Mouse (Mus musculus): Measurements from ENCODE around the gene Ap1s1. TPM values are rescaled to one million over a fixed set of nuclear protein-coding genes. Genes with fewer than 3 reads are reported as not detected.
A peak's percentile ranks its signal among the peaks of the same experiment; 100 is the strongest.

Gene Ap1s1
- 11.6 to 30.8 TPM (median 18.7 TPM) in 3 replicates for total RNA-seq (2017)

- ATAC-seq (replicated peaks; ENCODE audit: insufficient number of reproducible peaks, low FRiP score, low TSS enrichment, poor library complexity, severe bottlenecking), result peak; percentile 77
These were observed at the start of gene Ap1s1 for GRCm38 (mm10) chr5:137045402-137046323. Gene Ap1s1 (minus strand): TSS chr5:137046135.

DNA sequence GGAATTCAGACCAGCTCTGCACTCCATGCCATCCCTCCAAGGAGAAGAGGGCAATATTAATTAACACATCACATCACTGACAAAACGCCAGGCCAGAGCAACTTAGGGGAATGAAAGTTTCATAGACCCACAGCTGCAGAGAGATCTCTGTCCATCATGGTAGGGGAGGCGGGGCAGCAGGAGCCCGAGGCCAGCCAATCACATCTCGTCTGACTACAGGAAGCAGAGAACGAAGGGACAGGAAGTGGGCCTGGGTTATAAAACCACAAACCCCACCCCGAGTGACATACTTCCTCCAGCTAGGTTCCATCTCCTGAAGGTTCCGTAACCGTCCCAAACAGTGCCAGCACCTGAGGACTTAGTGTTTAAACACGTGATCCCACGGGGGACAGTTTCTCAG, 49.2 kb upstream of the Ap1s1 start:
- 0 out of 2 replicates have a peak, but pooled peaks have one; percentile 53 for ATAC-seq (replicated peaks; ENCODE audit: insufficient number of reproducible peaks, low FRiP score, low TSS enrichment, poor library complexity, severe bottlenecking)

DNA sequence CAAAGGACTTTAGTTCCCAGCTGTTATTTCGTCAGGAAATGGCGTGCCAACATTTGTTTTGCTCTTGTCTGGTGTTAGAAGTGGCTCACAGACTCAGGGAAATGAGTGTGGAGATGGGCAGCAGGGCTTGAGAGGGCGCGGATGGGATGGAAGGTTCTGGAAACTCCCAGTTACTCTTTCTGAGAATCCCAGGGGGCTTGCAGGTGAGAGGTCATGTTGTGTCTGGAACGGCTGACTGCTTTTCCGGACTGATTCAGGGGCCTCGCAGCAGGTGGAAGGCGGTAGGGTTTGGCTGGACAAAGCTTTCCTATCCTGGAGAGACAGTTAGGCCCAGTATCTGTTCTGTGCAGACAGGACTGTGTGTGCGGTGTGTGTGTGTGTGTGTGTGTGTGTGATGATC, 47.8 kb upstream of the Ap1s1 start:
- no peak for ATAC-seq (replicated peaks; ENCODE audit: insufficient number of reproducible peaks, low FRiP score, low TSS enrichment, poor library complexity, severe bottlenecking)

GRCm38 (mm10) chr5:137091560-137091959, 45.6 kb upstream of the Ap1s1 start:
- no peak for ATAC-seq (replicated peaks; ENCODE audit: insufficient number of reproducible peaks, low FRiP score, low TSS enrichment, poor library complexity, severe bottlenecking)

- no peak for ATAC-seq (replicated peaks; ENCODE audit: insufficient number of reproducible peaks, low FRiP score, low TSS enrichment, poor library complexity, severe bottlenecking)
These were observed 44.9 kb upstream of the Ap1s1 start for GRCm38 (mm10) chr5:137090870-137091269.

DNA sequence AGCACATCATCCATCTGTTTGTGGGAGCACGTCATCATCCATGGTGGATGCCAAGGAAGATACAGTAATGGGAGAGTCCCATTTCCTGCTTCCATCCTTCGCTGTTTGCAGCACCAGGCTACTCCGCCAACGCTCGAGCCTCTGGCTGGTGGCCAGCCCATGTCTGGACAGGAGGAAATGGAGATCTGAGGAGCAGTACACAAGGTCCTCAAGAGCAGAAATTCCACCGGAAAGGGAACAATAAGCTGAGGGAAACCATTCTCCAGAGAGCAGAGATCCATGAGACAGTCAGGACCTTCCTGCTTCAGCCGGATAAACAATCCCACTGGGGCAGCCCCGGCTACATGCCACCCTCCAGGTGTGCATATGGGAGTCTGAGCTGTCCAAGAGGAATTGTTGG, 41.5 kb upstream of the Ap1s1 start:
- ATAC-seq (replicated peaks; ENCODE audit: insufficient number of reproducible peaks, low FRiP score, low TSS enrichment, poor library complexity, severe bottlenecking), result no peak

DNA sequence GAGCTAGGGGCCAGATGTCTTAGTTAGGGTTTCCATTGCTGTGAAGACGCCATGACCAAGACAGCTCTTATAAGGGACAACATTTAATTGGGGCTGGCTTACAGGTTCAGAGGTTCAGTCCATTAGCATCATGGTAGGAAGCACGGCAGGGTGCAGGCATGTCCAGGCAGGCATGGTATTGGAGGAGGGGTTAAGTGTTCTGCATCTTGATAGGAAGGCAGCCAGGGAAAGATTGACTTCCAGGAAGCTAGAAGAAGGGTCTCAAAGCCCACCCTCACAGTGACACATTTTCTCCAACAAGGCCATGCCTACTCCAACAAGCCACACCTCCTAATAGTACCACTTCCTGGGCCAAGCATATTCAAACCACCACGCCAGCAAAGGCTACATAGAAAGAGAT, 39.8 kb upstream of the Ap1s1 start:
- ATAC-seq (replicated peaks; ENCODE audit: insufficient number of reproducible peaks, low FRiP score, low TSS enrichment, poor library complexity, severe bottlenecking), result no peak

- no peak for ATAC-seq (replicated peaks; ENCODE audit: insufficient number of reproducible peaks, low FRiP score, low TSS enrichment, poor library complexity, severe bottlenecking)
These were observed 39.1 kb upstream of the Ap1s1 start for GRCm38 (mm10) chr5:137085021-137085420.

DNA sequence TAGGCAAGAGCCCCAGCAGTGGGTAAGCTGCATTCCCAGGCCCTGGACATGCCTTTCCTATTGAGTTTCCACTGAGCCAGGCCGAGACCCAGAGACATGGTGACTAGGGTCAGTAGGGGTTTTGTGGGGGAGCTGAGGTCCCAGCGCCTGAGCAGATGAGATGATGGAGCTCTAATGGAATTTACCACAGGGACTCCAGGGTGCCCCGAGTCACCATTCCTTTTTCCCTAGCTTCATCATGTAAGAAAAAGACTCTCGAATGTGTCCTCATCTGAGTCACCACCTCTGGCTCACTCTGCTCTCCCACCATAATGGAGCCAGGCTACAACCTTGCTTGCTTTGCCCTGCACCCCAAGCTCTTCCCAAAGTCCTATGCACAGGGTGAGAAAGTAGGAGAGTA, 37.1 kb upstream of the Ap1s1 start:
- ATAC-seq (replicated peaks; ENCODE audit: insufficient number of reproducible peaks, low FRiP score, low TSS enrichment, poor library complexity, severe bottlenecking), result no peak

DNA sequence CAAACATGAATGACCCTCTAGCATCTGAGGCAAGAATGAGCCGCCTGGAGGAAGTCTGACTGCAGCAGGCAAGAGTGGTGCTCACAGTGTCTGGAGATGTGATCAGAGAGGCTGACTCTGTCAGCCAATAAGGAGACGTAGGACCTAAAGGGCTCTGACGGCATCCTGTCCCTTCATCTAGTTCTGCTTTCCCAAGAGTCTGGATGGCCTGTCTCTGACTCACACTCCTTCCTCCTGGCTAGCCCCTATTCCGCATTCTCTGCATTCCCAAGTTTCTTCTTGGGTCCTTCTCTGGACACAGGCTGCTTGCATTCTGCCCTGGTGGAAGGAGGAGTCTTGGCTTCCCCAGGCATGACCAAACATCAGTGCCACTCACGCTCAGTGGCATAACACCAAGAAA, 33.9 kb upstream of the Ap1s1 start:
- ATAC-seq (replicated peaks; ENCODE audit: insufficient number of reproducible peaks, low FRiP score, low TSS enrichment, poor library complexity, severe bottlenecking), result no peak

GRCm38 (mm10) chr5:137078616-137079015, 32.7 kb upstream of the Ap1s1 start:
- no peak for ATAC-seq (replicated peaks; ENCODE audit: insufficient number of reproducible peaks, low FRiP score, low TSS enrichment, poor library complexity, severe bottlenecking)

GRCm38 (mm10) chr5:137078041-137078440, 32.1 kb upstream of the Ap1s1 start:
- ATAC-seq (replicated peaks; ENCODE audit: insufficient number of reproducible peaks, low FRiP score, low TSS enrichment, poor library complexity, severe bottlenecking), result no peak

GRCm38 (mm10) chr5:137077187-137077586, 31.3 kb upstream of the Ap1s1 start:
- no peak for ATAC-seq (replicated peaks; ENCODE audit: insufficient number of reproducible peaks, low FRiP score, low TSS enrichment, poor library complexity, severe bottlenecking)

DNA sequence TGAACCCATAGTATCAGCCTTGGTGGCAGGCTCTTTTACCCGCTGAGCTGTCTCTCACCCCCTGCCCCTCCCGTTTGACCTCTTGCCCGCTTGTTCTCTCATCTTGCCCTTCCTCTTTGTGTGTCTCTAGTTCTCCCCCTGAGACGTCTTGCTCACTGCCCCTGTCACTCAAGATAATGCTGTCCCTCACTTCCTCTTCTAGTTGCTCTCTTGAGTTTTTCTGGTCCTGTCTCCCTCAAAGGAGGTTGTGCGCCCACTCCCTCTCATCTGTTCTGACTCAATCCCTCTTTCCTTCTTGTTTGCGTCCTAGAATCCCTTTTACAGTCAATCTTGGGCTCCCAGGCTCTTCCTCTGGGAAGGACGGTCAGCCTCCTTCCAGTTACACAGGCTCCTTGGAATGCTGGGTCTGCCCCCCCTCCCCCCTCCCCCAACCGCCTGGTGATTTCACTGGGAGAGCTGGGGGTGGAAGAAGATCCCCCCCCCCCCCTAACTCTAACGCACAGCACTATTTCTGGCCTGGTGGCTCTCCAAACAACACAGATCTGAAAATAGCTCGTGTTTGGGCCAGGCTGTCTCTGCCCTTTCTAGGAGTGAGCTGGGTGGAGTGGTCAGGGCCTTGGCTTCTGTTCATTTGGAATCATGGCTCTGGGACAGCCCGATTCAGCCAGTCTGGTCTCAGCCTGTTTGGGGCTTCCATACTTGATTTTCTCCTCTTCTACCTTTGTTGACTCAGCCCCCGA, 30.4 kb upstream of the Ap1s1 start:
- peak; percentile 85 for ATAC-seq (replicated peaks; ENCODE audit: insufficient number of reproducible peaks, low FRiP score, low TSS enrichment, poor library complexity, severe bottlenecking)

GRCm38 (mm10) chr5:137075726-137076125, 29.8 kb upstream of the Ap1s1 start:
- no peak for ATAC-seq (replicated peaks; ENCODE audit: insufficient number of reproducible peaks, low FRiP score, low TSS enrichment, poor library complexity, severe bottlenecking)

DNA sequence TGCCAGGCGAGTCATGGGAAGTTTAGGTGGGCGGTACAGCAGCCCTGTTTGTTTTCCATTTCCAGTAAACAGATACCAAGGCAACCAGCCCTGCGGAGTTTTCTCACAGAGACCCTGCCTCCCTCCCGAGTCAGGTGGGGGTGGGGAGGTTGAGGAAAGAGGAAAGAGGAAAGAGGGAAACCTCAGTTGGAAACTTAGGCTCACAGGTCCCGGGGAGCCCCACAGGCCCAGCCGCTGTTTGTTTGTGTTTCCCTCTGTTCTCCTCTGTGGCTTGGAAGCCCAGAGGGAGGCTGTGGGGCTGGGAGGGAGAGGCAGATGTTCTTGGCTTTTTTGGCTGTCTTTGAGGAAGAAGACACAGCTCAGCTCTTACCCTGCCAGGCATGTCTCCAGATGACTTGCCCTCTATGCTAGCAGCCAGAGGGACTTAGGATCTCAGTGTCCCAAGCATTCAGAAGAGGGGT, 28.3 kb upstream of the Ap1s1 start:
- no peak for ATAC-seq (replicated peaks; ENCODE audit: insufficient number of reproducible peaks, low FRiP score, low TSS enrichment, poor library complexity, severe bottlenecking)

DNA sequence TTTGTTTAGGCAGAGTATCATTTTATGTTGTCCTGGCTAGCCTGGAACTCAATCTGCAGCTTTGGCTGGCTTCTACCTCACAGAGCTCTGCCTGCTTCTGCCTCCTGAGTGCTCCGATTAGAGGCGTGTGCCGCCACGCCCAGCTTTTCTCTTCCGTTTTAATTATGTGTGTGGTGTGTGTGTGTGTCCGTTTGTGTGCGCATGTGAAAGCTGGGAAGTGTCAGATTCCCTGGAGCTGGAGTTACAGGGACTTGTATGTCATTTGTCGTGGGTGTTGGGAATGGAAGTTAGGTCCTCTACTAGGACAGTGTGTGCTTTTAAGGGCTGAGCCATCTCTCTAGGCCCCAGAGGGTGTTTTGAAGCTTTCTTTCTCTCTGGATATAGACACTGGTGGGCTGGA, 27.2 kb upstream of the Ap1s1 start:
- ATAC-seq (replicated peaks; ENCODE audit: insufficient number of reproducible peaks, low FRiP score, low TSS enrichment, poor library complexity, severe bottlenecking), result no peak

DNA sequence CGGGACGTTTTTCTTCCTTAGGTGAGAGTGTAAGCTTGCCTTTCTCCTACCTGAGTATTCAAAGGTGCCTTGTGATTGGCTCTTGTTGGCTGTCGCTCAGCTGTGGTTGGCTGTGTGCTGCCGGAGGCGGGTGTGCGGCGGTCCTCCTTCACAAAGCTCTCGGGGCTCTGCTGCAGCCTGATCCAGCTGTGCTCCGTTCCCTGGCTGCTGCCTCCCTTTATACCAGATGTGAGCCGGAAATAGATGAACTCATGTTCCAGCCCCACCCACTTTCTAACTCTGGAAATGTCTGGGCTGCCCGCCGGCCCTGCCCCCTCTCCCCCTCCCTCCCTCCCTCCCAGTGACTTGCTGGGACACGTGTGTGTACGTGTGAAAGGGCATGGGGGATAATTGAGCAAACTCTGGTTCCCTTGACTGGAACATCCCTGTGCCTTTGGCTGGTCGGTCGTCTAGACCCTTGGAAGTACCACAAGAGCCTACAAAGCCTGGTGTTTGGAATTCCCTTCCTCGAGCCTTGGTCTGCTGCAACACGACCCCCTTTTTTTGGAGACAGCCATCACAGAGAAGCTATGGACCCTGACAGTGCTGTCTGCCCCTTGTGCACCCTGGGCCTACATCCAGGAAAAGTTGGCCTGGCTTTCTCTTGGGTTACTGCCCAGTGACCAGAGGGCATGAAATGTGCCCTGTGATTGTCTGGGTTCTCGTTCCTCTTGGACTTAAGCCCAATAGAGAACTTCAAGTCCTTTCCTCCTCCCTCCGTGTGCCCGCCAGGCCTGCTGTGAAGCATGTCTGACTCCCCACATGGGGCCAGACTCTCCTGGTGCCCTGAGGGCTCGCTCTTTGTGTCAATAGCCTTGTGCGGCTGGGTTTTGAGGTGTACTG, 26.4 kb upstream of the Ap1s1 start, which contains the start of gene Serpine1:
Gene Serpine1, minus strand, starts transcription at position 190 of the 882 bp plus-strand sequence.
- no peak for ATAC-seq (replicated peaks; ENCODE audit: insufficient number of reproducible peaks, low FRiP score, low TSS enrichment, poor library complexity, severe bottlenecking)
